Mouse (Mus musculus): ENCODE measurements at regions not wholly inside any gene's neighbourhood (a gene's known extent, or its start where the extent isn't known, plus 50 kb on each side); places are given as distances from the start of the nearest gene placed in this dataset.

- Histone ChIP-seq H3K4me3 (ENCODE audit: extremely low read depth, insufficient read depth, insufficient read length) (no peak overlapping the region), H3K4me1 (ENCODE audit: control insufficient read depth, insufficient read depth, insufficient read length) (no peaks in the 10 kb centered on the region), H3K27ac (ENCODE audit: insufficient read depth, low read length) (no peak overlapping the region), H3K27me3 (ENCODE audit: control insufficient read depth, insufficient read depth, low read length) (no peaks in the 10 kb centered on the region), H3K36me3 (ENCODE audit: control insufficient read depth, insufficient read depth, low read length) (no peaks in the 10 kb centered on the region)
- 96% methylated on average over 6 of the region's 6 CpGs for WGBS
- no peak for TF ChIP-seq POLR2A (IDR thresholded peaks at IDR 0.05; ENCODE audit: low read depth, low read length)
- no peak for TF ChIP-seq CTCF (IDR thresholded peaks at IDR 0.05; ENCODE audit: extremely low read depth, insufficient read depth, insufficient read length, insufficient replicate concordance)
- DNase-seq (ENCODE audit: low read depth in 1 of 2, low spot score in 2 of 2) = no peak
Measured at GRCm38 (mm10) chr3:21426538-21426937, 649.9 kb upstream of the Tbl1xr1 start.

GRCm38 (mm10) chr3:21427408-21428031 is 648.9 kb upstream of the Tbl1xr1 start:
- H3K27ac ChIP-seq (ENCODE audit: insufficient read depth, low read length) = no peak overlapping the region
- no peaks in the 10 kb centered on the region for H3K4me1 ChIP-seq (ENCODE audit: control insufficient read depth, insufficient read depth, insufficient read length)
- TF ChIP-seq CTCF (IDR thresholded peaks at IDR 0.05; ENCODE audit: extremely low read depth, insufficient read depth, insufficient read length, insufficient replicate concordance) = no peak
- no peak for TF ChIP-seq POLR2A (IDR thresholded peaks at IDR 0.05; ENCODE audit: low read depth, low read length)
- no peak overlapping the region for H3K4me3 ChIP-seq (ENCODE audit: extremely low read depth, insufficient read depth, insufficient read length)
- WGBS = 84% methylated on average over 6 of the region's 6 CpGs
- no peaks in the 10 kb centered on the region for H3K36me3 ChIP-seq (ENCODE audit: control insufficient read depth, insufficient read depth, low read length)
- no peaks in the 10 kb centered on the region for H3K27me3 ChIP-seq (ENCODE audit: control insufficient read depth, insufficient read depth, low read length)
- DNase-seq (ENCODE audit: low read depth in 1 of 2, low spot score in 2 of 2) = no peak

GRCm38 (mm10) chr3:21428120-21428519 is 648.3 kb upstream of the Tbl1xr1 start:
- no peak for DNase-seq (ENCODE audit: low read depth in 1 of 2, low spot score in 2 of 2)
- Histone ChIP-seq H3K27me3 (ENCODE audit: control insufficient read depth, insufficient read depth, low read length) (no peaks in the 10 kb centered on the region), H3K36me3 (ENCODE audit: control insufficient read depth, insufficient read depth, low read length) (no peaks in the 10 kb centered on the region), H3K27ac (ENCODE audit: insufficient read depth, low read length) (no peak overlapping the region), H3K4me1 (ENCODE audit: control insufficient read depth, insufficient read depth, insufficient read length) (no peaks in the 10 kb centered on the region), H3K4me3 (ENCODE audit: extremely low read depth, insufficient read depth, insufficient read length) (no peak overlapping the region)
- TF ChIP-seq CTCF (IDR thresholded peaks at IDR 0.05; ENCODE audit: extremely low read depth, insufficient read depth, insufficient read length, insufficient replicate concordance) = no peak
- 42% methylated on average over 2 of the region's 2 CpGs for WGBS

GRCm38 (mm10) chr3:21464245-21464644 is 612.2 kb upstream of the Tbl1xr1 start:
- no peak overlapping the region for H3K4me3 ChIP-seq (ENCODE audit: extremely low read depth, insufficient read depth, insufficient read length)
- H3K27me3 ChIP-seq (ENCODE audit: control insufficient read depth, insufficient read depth, low read length) = no peaks in the 10 kb centered on the region
- 88% methylated on average over 4 of the region's 4 CpGs for WGBS
- no peaks in the 10 kb centered on the region for H3K36me3 ChIP-seq (ENCODE audit: control insufficient read depth, insufficient read depth, low read length)
- no peak for DNase-seq (ENCODE audit: low read depth in 1 of 2, low spot score in 2 of 2)
- H3K4me1 ChIP-seq (ENCODE audit: control insufficient read depth, insufficient read depth, insufficient read length) = no peaks in the 10 kb centered on the region
- no peak for TF ChIP-seq CTCF (IDR thresholded peaks at IDR 0.05; ENCODE audit: extremely low read depth, insufficient read depth, insufficient read length, insufficient replicate concordance)
- H3K27ac ChIP-seq (ENCODE audit: insufficient read depth, low read length) = no peak overlapping the region

GRCm38 (mm10) chr3:21466113-21466645 is 610.3 kb upstream of the Tbl1xr1 start:
- Histone ChIP-seq H3K27ac (ENCODE audit: insufficient read depth, low read length) (no peak overlapping the region), H3K27me3 (ENCODE audit: control insufficient read depth, insufficient read depth, low read length) (no peaks in the 10 kb centered on the region), H3K4me1 (ENCODE audit: control insufficient read depth, insufficient read depth, insufficient read length) (no peaks in the 10 kb centered on the region), H3K4me3 (ENCODE audit: extremely low read depth, insufficient read depth, insufficient read length) (no peak overlapping the region), H3K36me3 (ENCODE audit: control insufficient read depth, insufficient read depth, low read length) (no peaks in the 10 kb centered on the region)
- TF ChIP-seq CTCF (IDR thresholded peaks at IDR 0.05; ENCODE audit: extremely low read depth, insufficient read depth, insufficient read length, insufficient replicate concordance) (no peak), POLR2A (IDR thresholded peaks at IDR 0.05; ENCODE audit: low read depth, low read length) (no peak)
- WGBS = 67% methylated on average over 7 of the region's 7 CpGs
- no peak for DNase-seq (ENCODE audit: low read depth in 1 of 2, low spot score in 2 of 2)

GRCm38 (mm10) chr3:21477366-21477765 is 599.1 kb upstream of the Tbl1xr1 start:
- TF ChIP-seq CTCF (IDR thresholded peaks at IDR 0.05; ENCODE audit: extremely low read depth, insufficient read depth, insufficient read length, insufficient replicate concordance) (no peak), POLR2A (IDR thresholded peaks at IDR 0.05; ENCODE audit: low read depth, low read length) (no peak)
- no peaks in the 10 kb centered on the region for H3K27me3 ChIP-seq (ENCODE audit: control insufficient read depth, insufficient read depth, low read length)
- no peak for DNase-seq (ENCODE audit: low read depth in 1 of 2, low spot score in 2 of 2)
- no peak overlapping the region; the same call in 1 of the 2 replicates for H3K4me3 ChIP-seq (ENCODE audit: extremely low read depth, insufficient read depth, insufficient read length)
- 88% methylated on average over 4 of the region's 4 CpGs for WGBS
- no peaks in the 10 kb centered on the region for H3K4me1 ChIP-seq (ENCODE audit: control insufficient read depth, insufficient read depth, insufficient read length)
- H3K27ac ChIP-seq (ENCODE audit: insufficient read depth, low read length) = no peak overlapping the region
- H3K36me3 ChIP-seq (ENCODE audit: control insufficient read depth, insufficient read depth, low read length) = no peaks in the 10 kb centered on the region

- no peak for DNase-seq (ENCODE audit: low read depth in 1 of 2, low spot score in 2 of 2)
- H3K36me3 ChIP-seq (ENCODE audit: control insufficient read depth, insufficient read depth, low read length) = no peaks in the 10 kb centered on the region
- no peak overlapping the region for H3K27ac ChIP-seq (ENCODE audit: insufficient read depth, low read length)
- TF ChIP-seq POLR2A (IDR thresholded peaks at IDR 0.05; ENCODE audit: low read depth, low read length) (no peak), CTCF (IDR thresholded peaks at IDR 0.05; ENCODE audit: extremely low read depth, insufficient read depth, insufficient read length, insufficient replicate concordance) (no peak)
- H3K27me3 ChIP-seq (ENCODE audit: control insufficient read depth, insufficient read depth, low read length) = no peaks in the 10 kb centered on the region
- no peaks in the 10 kb centered on the region; the same call in 1 of the 2 replicates for H3K4me1 ChIP-seq (ENCODE audit: control insufficient read depth, insufficient read depth, insufficient read length)
- H3K4me3 ChIP-seq (ENCODE audit: extremely low read depth, insufficient read depth, insufficient read length) = no peak overlapping the region
- WGBS = 70% methylated on average over 5 of the region's 5 CpGs
Measured at GRCm38 (mm10) chr3:21479021-21479795, 597.2 kb upstream of the Tbl1xr1 start.

Data from spleen, adult 2 months (tissue).